Comparison of ENCODE assay signal across 13 mouse cellular contexts in genomic region chr17:47600601-47601388, GRCm38 (mm10). TPM values are rescaled to one million over a fixed set of nuclear protein-coding genes. Genes with fewer than 3 reads are reported as not detected.
DNase-seq lines count a peak whose midpoint lies in the region; ATAC-seq lines count a peak whose summit lies in the region.
"Had no signal": no experiment of that assay in that cellular context is flagged by ENCODE, and none has a peak within 500 bp of the region (broad histone marks: within the 10 kb centered on the region; RNA-seq: fewer than 3 reads in every experiment).

No protein-coding gene starts in this region.

- H3K36me3 ChIP-seq in neural tube, embryonic 15.5 days: peaks cover 67% of the 10 kb centered on the region
- H3K36me3 ChIP-seq in liver, embryonic 15.5 days (replicated peaks): peaks cover 97% of the 10 kb centered on the region
- peaks cover 62% of the 10 kb centered on the region for H3K36me3 ChIP-seq in kidney, embryonic 16.5 days (ENCODE audit: insufficient read depth, low read length)

- no peaks in the 10 kb centered on the region for H3K9me3 ChIP-seq in neural tube, embryonic 15.5 days (replicated peaks)
- H3K9me3 ChIP-seq in liver, embryonic 15.5 days (replicated peaks): no peaks in the 10 kb centered on the region
- no peaks in the 10 kb centered on the region for H3K9me3 ChIP-seq in kidney, embryonic 16.5 days (ENCODE audit: low read length)
- H3K9me3 ChIP-seq: hindbrain, embryonic 10.5 days; lung, embryonic 15.5 days had no signal

- no peak for ATAC-seq in neural tube, embryonic 15.5 days (ENCODE audit: low FRiP score)
- no peak for ATAC-seq in liver, embryonic 15.5 days (ENCODE audit: insufficient read depth)
- no peak for ATAC-seq in kidney, embryonic 16.5 days (ENCODE audit: low FRiP score, low TSS enrichment)

- no peak overlapping the region for H3K4me2 ChIP-seq in neural tube, embryonic 15.5 days
- H3K4me2 ChIP-seq in liver, embryonic 15.5 days: no peak overlapping the region
- no peak overlapping the region for H3K4me2 ChIP-seq in kidney, embryonic 16.5 days (replicated peaks; ENCODE audit: low read depth, low read length)
- H3K4me2 ChIP-seq: lung, embryonic 15.5 days had no signal

- peak overlapping the region; percentile 2; the same call in 1 of the 2 replicates for H3K27ac ChIP-seq in neural tube, embryonic 15.5 days (replicated peaks)
- H3K27ac ChIP-seq in liver, embryonic 15.5 days (replicated peaks): peak overlapping the region; percentile 96
- no peak overlapping the region for H3K27ac ChIP-seq in kidney, embryonic 16.5 days (ENCODE audit: low read length)
- H3K27ac ChIP-seq: hindbrain, embryonic 10.5 days had no signal

- peaks cover 25% of the 10 kb centered on the region for H3K4me1 ChIP-seq in neural tube, embryonic 15.5 days
- H3K4me1 ChIP-seq in liver, embryonic 15.5 days (replicated peaks): peaks cover 64% of the 10 kb centered on the region
- H3K4me1 ChIP-seq in kidney, embryonic 16.5 days (ENCODE audit: insufficient read depth, low read length): peaks cover 35% of the 10 kb centered on the region

- H3K27me3 ChIP-seq in neural tube, embryonic 15.5 days (replicated peaks): no peaks in the 10 kb centered on the region
- H3K27me3 ChIP-seq in liver, embryonic 15.5 days: no peaks in the 10 kb centered on the region
- no peaks in the 10 kb centered on the region for H3K27me3 ChIP-seq in kidney, embryonic 16.5 days (ENCODE audit: insufficient read depth, low read length)
- H3K27me3 ChIP-seq: lung, embryonic 15.5 days had no signal

- H3K9ac ChIP-seq in neural tube, embryonic 15.5 days (replicated peaks): no peak overlapping the region
- no peak overlapping the region for H3K9ac ChIP-seq in liver, embryonic 15.5 days
- H3K9ac ChIP-seq in kidney, embryonic 16.5 days (replicated peaks; ENCODE audit: low read length): no peak overlapping the region
- H3K9ac ChIP-seq: lung, embryonic 15.5 days had no signal

- H3K4me3 ChIP-seq in neural tube, embryonic 15.5 days (replicated peaks): no peak overlapping the region
- no peak overlapping the region for H3K4me3 ChIP-seq in liver, embryonic 15.5 days (replicated peaks)
- no peak overlapping the region for H3K4me3 ChIP-seq in kidney, embryonic 16.5 days (ENCODE audit: low read length)
- H3K4me3 ChIP-seq: erythroblast, embryonic 14.5 days; hindbrain, embryonic 10.5 days; lung, embryonic 15.5 days had no signal

- WGBS in neural tube, embryonic 15.5 days: 90% methylated on average over 13 of the region's 13 CpGs
- WGBS in liver, embryonic 15.5 days (ENCODE audit: insufficient replicate concordance): 82% methylated on average over 13 of the region's 13 CpGs
- 82% methylated on average over 13 of the region's 13 CpGs for WGBS in kidney, embryonic 16.5 days

- DNase-seq in cerebellum, adult 9-10 months: peak; percentile 3
- DNase-seq in cerebellum, postnatal 36 days: no peak
- DNase-seq in neural tube, embryonic 10.5 days (ENCODE audit: extremely low spot score, low spot score): no peak
- peak; percentile 58 for DNase-seq in thymus, postnatal 4 days
- DNase-seq in frontal cortex, postnatal 36 days (ENCODE audit: low spot score in 2 of 2): no peak
- DNase-seq: cerebellum, adult 2 months; right cerebral cortex, postnatal 4 days had no signal

RNA-seq across cellular contexts. Expression of gene Bysl, which starts 10.5 kb away (rescaled TPM):
- polyA plus RNA-seq in neural tube, embryonic 15.5 days (2015; fragmentation: Nextera tagmentation; extraction: Ambion mirVana): 34.7 and 37.1 TPM in 2 replicates
- 16.5 and 18.0 TPM in 2 replicates for polyA plus RNA-seq in liver, embryonic 15.5 days (2015; fragmentation: Nextera tagmentation; extraction: Ambion mirVana)
- 24.5 and 25.9 TPM in 2 replicates for polyA plus RNA-seq in kidney, embryonic 16.5 days (2015; fragmentation: Nextera tagmentation; extraction: Ambion mirVana)

RNA-seq across cellular contexts. Expression of gene Med20, which starts 10.6 kb away (rescaled TPM):
- 36.9 and 39.8 TPM in 2 replicates for polyA plus RNA-seq in neural tube, embryonic 15.5 days (2015; fragmentation: Nextera tagmentation; extraction: Ambion mirVana)
- 21.6 and 26.0 TPM in 2 replicates for polyA plus RNA-seq in liver, embryonic 15.5 days (2015; fragmentation: Nextera tagmentation; extraction: Ambion mirVana)
- 47.7 and 53.9 TPM in 2 replicates for polyA plus RNA-seq in kidney, embryonic 16.5 days (2015; fragmentation: Nextera tagmentation; extraction: Ambion mirVana)

RNA-seq across cellular contexts. Expression of gene Gm20517, which starts 10.6 kb away (rescaled TPM):
- 2.5 and 2.9 TPM in 2 replicates for polyA plus RNA-seq in neural tube, embryonic 15.5 days (2015; fragmentation: Nextera tagmentation; extraction: Ambion mirVana)
- 2.1 and 2.4 TPM in 2 replicates for polyA plus RNA-seq in liver, embryonic 15.5 days (2015; fragmentation: Nextera tagmentation; extraction: Ambion mirVana)
- 1.6 TPM in 2 replicates for polyA plus RNA-seq in kidney, embryonic 16.5 days (2015; fragmentation: Nextera tagmentation; extraction: Ambion mirVana)

RNA-seq across cellular contexts. Expression of gene Usp49, which starts 29.7 kb away (rescaled TPM):
- polyA plus RNA-seq in neural tube, embryonic 15.5 days (2015; fragmentation: Nextera tagmentation; extraction: Ambion mirVana): 6.1 and 6.8 TPM in 2 replicates
- 2.8 and 3.7 TPM in 2 replicates for polyA plus RNA-seq in liver, embryonic 15.5 days (2015; fragmentation: Nextera tagmentation; extraction: Ambion mirVana)
- polyA plus RNA-seq in kidney, embryonic 16.5 days (2015; fragmentation: Nextera tagmentation; extraction: Ambion mirVana): 3.7 and 5.3 TPM in 2 replicates

Comparison
In these comparisons a context has a peak if more than half of its experiments do, and no peak if none do; other contexts are left out.
1. DNase-seq: peak in cerebellum, adult 9-10 months (single experiment) and thymus, postnatal 4 days (single experiment); none in cerebellum, postnatal 36 days (0 of 2), neural tube, embryonic 10.5 days (single experiment) and frontal cortex, postnatal 36 days (0 of 2).